Mouse (Mus musculus) intestine, embryonic 14.5 days (tissue): ENCODE measurements at regions not wholly inside any gene's neighbourhood (a gene's known extent, or its start where the extent isn't known, plus 50 kb on each side); places are given as distances from the start of the nearest gene placed in this dataset.

Experiments
- ATAC-seq: fragments of 200-750 bp; cut with Nextera tagmentation; replicated peaks from 2 replicates; pipeline ENCODE4 v1.8.0; 2017; ENCODE audit warnings: low read depth, moderate number of reproducible peaks, moderate TSS enrichment, moderate library complexity; ENCODE audit not compliant: low FRiP score, low TSS enrichment
- DNase-seq: peaks from one replicate; pipeline ENCODE4 v3.0.0-alpha.2; 2018; ENCODE audit warnings: low spot score
- H3K27ac ChIP-seq: fragments of 300-500 bp; sonication (generic); 2 replicates; pipeline ENCODE4 v1.5.1; 2014; ENCODE audit warnings: low read depth, mild to moderate bottlenecking, control low read depth
- H3K27me3 ChIP-seq: fragments of 300-500 bp; sonication (generic); replicated peaks from 2 replicates; pipeline ENCODE4 v1.6.1; 2014; ENCODE audit warnings: low read length, control low read depth; ENCODE audit not compliant: control insufficient read depth, insufficient read depth
- H3K36me3 ChIP-seq: fragments of 300-500 bp; sonication (generic); 2 replicates; pipeline ENCODE4 v1.6.1; 2014; ENCODE audit warnings: low read length, control low read depth; ENCODE audit not compliant: control insufficient read depth, insufficient read depth
- H3K4me1 ChIP-seq: fragments of 300-500 bp; sonication (generic); replicated peaks from 2 replicates; pipeline ENCODE4 v1.6.1; 2014; ENCODE audit warnings: low read length, control low read depth, mixed read lengths; ENCODE audit not compliant: control insufficient read depth, insufficient read depth
- H3K4me2 ChIP-seq: fragments of 300-500 bp; sonication (generic); 2 replicates; pipeline ENCODE4 v1.6.1; 2014; ENCODE audit warnings: low read length
- H3K4me3 ChIP-seq: fragments of 300-500 bp; sonication (generic); 2 replicates; pipeline ENCODE4 v1.5.1; 2014; ENCODE audit warnings: low read depth, low read length, control low read depth, mixed read lengths
- H3K9ac ChIP-seq: fragments of 300-500 bp; sonication (generic); 2 replicates; pipeline ENCODE4 v1.6.1; 2014; ENCODE audit warnings: mild to moderate bottlenecking, low read length
- H3K9me3 ChIP-seq: fragments of 300-500 bp; sonication (generic); 2 replicates; pipeline ENCODE4 v1.6.1; 2016; ENCODE audit warnings: low read length, control low read depth; ENCODE audit not compliant: control insufficient read depth
- WGBS: fragments of 180-500 bp; shearing (Covaris S2); extraction: QIAGEN DNeasy Blood & Tissue Kit; methylation state at CpG from one replicate; pipeline ENCODE4 v1.1.7; 2014; 5-methylcytosine and 5-hydroxymethylcytosine counted together

- ATAC-seq (peak; percentile 70), DNase-seq (no peak)
- no peaks in the 10 kb centered on the region for H3K36me3 ChIP-seq
- 23% methylated on average over 4 of the region's 4 CpGs for WGBS
- no peaks in the 10 kb centered on the region for H3K9me3 ChIP-seq
- H3K9ac ChIP-seq: no peak overlapping the region
- H3K4me2 ChIP-seq: no peak overlapping the region
- 0 out of 2 replicates have a peak, but pooled peaks cover 2% of the 10 kb centered on the region for H3K4me1 ChIP-seq
- H3K27me3 ChIP-seq: no peaks in the 10 kb centered on the region
- H3K27ac ChIP-seq: peak overlapping the region; percentile 33; the same call in 1 of the 2 replicates
- no peak overlapping the region for H3K4me3 ChIP-seq
Measured at GRCm38 (mm10) chr19:25856344-25856743, 184.1 kb downstream of the Dmrt2 start.

GRCm38 (mm10) chr19:25863312-25863711, 191.1 kb downstream of the Dmrt2 start:
- H3K4me1 ChIP-seq: no peaks in the 10 kb centered on the region
- WGBS: 78% methylated on average over 1 of the region's 1 CpGs

GRCm38 (mm10) chr19:25906721-25907120, 234.5 kb downstream of the Dmrt2 start:
- no peaks in the 10 kb centered on the region for H3K27me3 ChIP-seq

More at GRCm38 (mm10) chr19:25863312-25863711, 191.1 kb downstream of the Dmrt2 start:
- Histone ChIP-seq H3K9ac (no peak overlapping the region), H3K27me3 (no peaks in the 10 kb centered on the region), H3K4me2 (no peak overlapping the region), H3K36me3 (no peaks in the 10 kb centered on the region), H3K9me3 (no peaks in the 10 kb centered on the region), H3K27ac (no peak overlapping the region), H3K4me3 (no peak overlapping the region)
- DNase-seq: no peak
- no peak for ATAC-seq

GRCm38 (mm10) chr19:25922052-25922451, 249.8 kb downstream of the Dmrt2 start:
- Histone ChIP-seq H3K9me3 (no peaks in the 10 kb centered on the region), H3K27ac (no peak overlapping the region), H3K27me3 (no peaks in the 10 kb centered on the region), H3K4me1 (peaks cover 14% of the 10 kb centered on the region; the same call in 1 of the 2 replicates), H3K4me2 (no peak overlapping the region), H3K36me3 (no peaks in the 10 kb centered on the region), H3K9ac (no peak overlapping the region), H3K4me3 (no peak overlapping the region)
- no peak for DNase-seq
- no peak for ATAC-seq

More at GRCm38 (mm10) chr19:25906721-25907120, 234.5 kb downstream of the Dmrt2 start:
- 90% methylated on average over 4 of the region's 4 CpGs for WGBS
- ATAC-seq: no peak
- H3K36me3 ChIP-seq: no peaks in the 10 kb centered on the region
- H3K27ac ChIP-seq: no peak overlapping the region
- no peak overlapping the region for H3K4me3 ChIP-seq
- H3K9ac ChIP-seq: no peak overlapping the region
- H3K9me3 ChIP-seq: no peaks in the 10 kb centered on the region
- no peak for DNase-seq
- H3K4me1 ChIP-seq: no peaks in the 10 kb centered on the region
- no peak overlapping the region for H3K4me2 ChIP-seq

- Histone ChIP-seq H3K9me3 (no peaks in the 10 kb centered on the region), H3K9ac (no peak overlapping the region), H3K36me3 (no peaks in the 10 kb centered on the region), H3K4me2 (no peak overlapping the region), H3K27me3 (no peaks in the 10 kb centered on the region), H3K4me3 (no peak overlapping the region), H3K27ac (no peak overlapping the region), H3K4me1 (peaks cover 14% of the 10 kb centered on the region; the same call in 1 of the 2 replicates)
- WGBS: 97% methylated on average over 1 of the region's 1 CpGs
- DNase-seq (no peak), ATAC-seq (no peak)
Measured at GRCm38 (mm10) chr19:25922806-25923205, 250.6 kb downstream of the Dmrt2 start.

- Histone ChIP-seq H3K9me3 (no peaks in the 10 kb centered on the region), H3K4me3 (no peak overlapping the region), H3K4me2 (no peak overlapping the region), H3K27ac (no peak overlapping the region), H3K9ac (no peak overlapping the region), H3K36me3 (no peaks in the 10 kb centered on the region), H3K27me3 (no peaks in the 10 kb centered on the region), H3K4me1 (peaks cover 14% of the 10 kb centered on the region; the same call in 1 of the 2 replicates)
- 50% methylated on average over 10 of the region's 10 CpGs for WGBS
- ATAC-seq: no peak
- DNase-seq: no peak
Measured at GRCm38 (mm10) chr19:25923727-25924384, 251.6 kb downstream of the Dmrt2 start.

- no peak for DNase-seq
- H3K4me1 ChIP-seq: peaks cover 14% of the 10 kb centered on the region; the same call in 1 of the 2 replicates
Measured at GRCm38 (mm10) chr19:25924385-25924769, 252.2 kb downstream of the Dmrt2 start.

GRCm38 (mm10) chr19:25927220-25927619, 255.0 kb downstream of the Dmrt2 start:
- H3K36me3 ChIP-seq: no peaks in the 10 kb centered on the region
- no peak overlapping the region for H3K4me2 ChIP-seq
- ATAC-seq: no peak

More at GRCm38 (mm10) chr19:25924385-25924769, 252.2 kb downstream of the Dmrt2 start:
- ATAC-seq: no peak
- no peak overlapping the region for H3K27ac ChIP-seq
- H3K4me2 ChIP-seq: no peak overlapping the region
- H3K9me3 ChIP-seq: no peaks in the 10 kb centered on the region
- WGBS: 29% methylated on average over 5 of the region's 5 CpGs
- H3K27me3 ChIP-seq: no peaks in the 10 kb centered on the region
- no peaks in the 10 kb centered on the region for H3K36me3 ChIP-seq
- H3K9ac ChIP-seq: no peak overlapping the region
- H3K4me3 ChIP-seq: no peak overlapping the region

GRCm38 (mm10) chr19:25937343-25937742, 265.1 kb downstream of the Dmrt2 start:
- no peaks in the 10 kb centered on the region for H3K4me1 ChIP-seq
- no peaks in the 10 kb centered on the region for H3K36me3 ChIP-seq
- H3K27ac ChIP-seq: no peak overlapping the region
- no peak overlapping the region for H3K9ac ChIP-seq
- H3K27me3 ChIP-seq: no peaks in the 10 kb centered on the region
- no peak for ATAC-seq
- 23% methylated on average over 9 of the region's 9 CpGs for WGBS
- H3K9me3 ChIP-seq: no peaks in the 10 kb centered on the region
- DNase-seq: no peak
- H3K4me2 ChIP-seq: no peak overlapping the region
- H3K4me3 ChIP-seq: no peak overlapping the region

More at GRCm38 (mm10) chr19:25927220-25927619, 255.0 kb downstream of the Dmrt2 start:
- no peak overlapping the region for H3K4me3 ChIP-seq
- no peaks in the 10 kb centered on the region for H3K9me3 ChIP-seq
- H3K4me1 ChIP-seq: peaks cover 14% of the 10 kb centered on the region; the same call in 1 of the 2 replicates
- no peak overlapping the region for H3K9ac ChIP-seq
- no peaks in the 10 kb centered on the region for H3K27me3 ChIP-seq
- no peak for DNase-seq
- 29% methylated on average over 9 of the region's 9 CpGs for WGBS
- H3K27ac ChIP-seq: no peak overlapping the region
